Mouse (Mus musculus): ENCODE measurements around the gene Vmn1r103.
"Not testable (repeated sequence)": the region's sequence is repeated elsewhere in the genome, so short reads cannot be mapped to it uniquely, and the experiment has no call there.

Gene Vmn1r103

DNA sequence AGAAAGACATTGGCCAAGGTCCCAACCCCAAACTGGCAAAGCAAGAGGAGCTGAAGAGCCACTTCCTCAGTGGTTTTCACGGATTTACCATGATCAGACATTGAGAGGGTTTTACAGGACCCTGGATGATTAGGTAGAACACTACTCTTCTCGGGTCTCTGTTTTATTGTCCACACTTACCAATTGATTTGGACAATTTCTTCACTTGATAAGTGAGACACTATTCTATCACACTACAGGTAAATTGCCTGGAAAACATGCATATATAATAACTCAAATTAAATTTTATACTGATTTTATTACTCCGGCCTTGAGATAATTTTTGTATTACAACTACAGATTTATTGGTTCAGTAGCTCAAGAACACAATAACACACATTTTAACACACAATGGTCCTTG is at the start of gene Vmn1r103:
TSS of gene Vmn1r103 (minus strand) at position 101 of the 400 bp plus-strand sequence.
- DNase-seq (ENCODE audit: low spot score in 2 of 2): not testable (repeated sequence)

DNA sequence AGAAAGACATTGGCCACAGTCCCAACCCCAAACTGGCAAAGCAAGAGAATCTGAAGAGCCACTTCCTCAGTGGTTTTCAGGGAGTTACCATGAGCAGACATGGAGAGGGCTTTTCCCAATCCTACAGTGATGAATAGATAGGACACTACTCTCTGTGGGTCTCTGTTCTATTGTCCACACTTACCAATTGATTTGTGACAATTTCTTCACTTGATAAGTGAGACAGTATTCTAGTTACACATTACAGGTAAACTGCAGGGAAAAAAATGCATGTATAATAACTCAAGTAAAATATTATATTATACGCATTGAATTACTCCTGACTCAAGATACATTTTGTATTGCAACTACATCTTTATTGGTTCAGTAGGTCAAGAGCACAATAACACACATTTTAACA is 35.3 kb upstream of the Vmn1r103 start, which contains the start of gene Gm5726:
TSS of gene Gm5726 (minus strand) at position 101 of the 400 bp plus-strand sequence.
- DNase-seq (ENCODE audit: low spot score in 2 of 2): not testable (repeated sequence)

DNA sequence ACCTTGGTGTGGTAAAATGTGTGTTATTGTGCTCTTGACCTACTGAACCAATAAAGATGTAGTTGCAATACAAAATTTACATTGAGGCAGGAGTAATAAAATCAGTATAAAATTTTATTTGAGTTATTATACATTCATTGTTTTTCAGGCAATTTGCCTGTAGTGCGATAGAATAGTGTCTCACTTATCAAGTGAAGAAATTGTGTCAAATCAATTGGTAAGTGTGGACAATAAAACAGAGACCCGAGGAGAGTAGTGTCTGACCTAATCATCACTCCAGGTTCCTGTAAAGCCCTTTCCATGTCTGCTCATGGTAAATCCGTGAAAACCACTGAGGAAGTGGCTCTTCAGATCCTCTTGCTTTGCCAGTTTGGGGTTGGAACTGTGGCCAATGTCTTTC is 23.2 kb upstream of the Vmn1r103 start, which contains the start of gene Vmn1r104:
TSS of gene Vmn1r104 (plus strand) at position 301 of the 400 bp plus-strand sequence.
- not testable (repeated sequence) for DNase-seq (ENCODE audit: low spot score in 2 of 2)

DNA sequence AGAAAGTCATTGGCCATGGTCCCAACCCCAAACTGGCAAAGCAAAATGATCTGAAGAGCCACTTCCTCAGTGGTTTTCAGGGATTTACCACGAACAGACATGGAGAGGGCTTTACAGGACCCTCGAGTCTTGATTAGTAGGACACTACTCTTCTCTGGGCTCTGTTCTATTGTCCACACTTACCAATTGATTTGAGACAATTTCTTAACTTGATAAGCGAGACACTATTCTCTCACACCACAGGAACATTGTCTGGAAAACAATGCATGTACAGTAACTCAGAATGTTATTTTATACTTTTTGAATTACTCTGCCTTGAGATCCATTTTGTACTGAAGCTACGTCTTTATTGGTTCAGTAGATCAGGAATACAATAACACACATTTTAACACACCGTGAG is 35.5 kb downstream of the Vmn1r103 start, which contains the start of gene Gm10670:
TSS of gene Gm10670 (minus strand) at position 101 of the 400 bp plus-strand sequence.
- not testable (repeated sequence) for DNase-seq (ENCODE audit: low spot score in 2 of 2)
